Mouse (Mus musculus): ENCODE measurements around the gene Clgn. TPM values are rescaled to one million over a fixed set of nuclear protein-coding genes. Genes with fewer than 3 reads are reported as not detected.

The Clgn gene
- polyA plus RNA-seq, 1 experiment = 0.03 TPM

DNA sequence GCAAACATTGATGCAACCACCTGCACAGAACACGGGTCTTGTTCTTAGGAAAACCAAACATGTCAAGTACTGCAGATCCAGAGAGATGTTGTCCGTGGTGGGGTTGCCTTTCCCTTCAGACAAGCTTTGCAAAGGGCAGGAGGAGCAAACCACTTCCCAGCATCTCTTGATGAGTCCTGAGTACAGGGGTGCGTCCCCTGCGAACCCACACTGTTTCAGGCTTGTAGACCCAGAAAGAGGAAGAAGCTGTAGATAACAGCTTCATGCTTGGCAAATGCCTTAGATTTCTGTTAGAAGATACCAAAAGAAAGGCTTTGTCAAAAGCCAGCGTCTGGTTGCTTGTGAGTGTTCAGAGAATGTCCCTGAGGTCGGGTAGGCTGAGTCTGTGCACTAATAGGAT, 28.3 kb downstream of the Clgn start:
- H3K27ac ChIP-seq (ENCODE audit: control insufficient read depth, insufficient read depth, low read length) = no peak overlapping the region
- no peak for DNase-seq
- TF ChIP-seq CTCF (IDR thresholded peaks at IDR 0.05; ENCODE audit: borderline replicate concordance, control insufficient read depth, extremely low read depth, insufficient read depth, low read length, poor library complexity) (no peak), POLR2A (IDR thresholded peaks at IDR 0.05; ENCODE audit: control insufficient read depth, extremely low read depth, insufficient read depth, low read length, poor library complexity) (no peak)
- H3K36me3 ChIP-seq (ENCODE audit: control insufficient read depth, insufficient read depth, low read length) = no peaks in the 10 kb centered on the region
- no peaks in the 10 kb centered on the region for H3K4me1 ChIP-seq (replicated peaks; ENCODE audit: control insufficient read depth, insufficient read depth, low read length)
- H3K4me3 ChIP-seq (ENCODE audit: control insufficient read depth, insufficient read depth, low read length) = no peak overlapping the region
- 33% methylated on average over 6 of the region's 6 CpGs for WGBS
- no peaks in the 10 kb centered on the region for H3K27me3 ChIP-seq (ENCODE audit: control insufficient read depth, insufficient read depth, low read length)

GRCm38 (mm10) chr8:83418805-83419516, 29.3 kb downstream of the Clgn start:
- TF ChIP-seq POLR2A (IDR thresholded peaks at IDR 0.05; ENCODE audit: control insufficient read depth, extremely low read depth, insufficient read depth, low read length, poor library complexity) (no peak), CTCF (IDR thresholded peaks at IDR 0.05; ENCODE audit: borderline replicate concordance, control insufficient read depth, extremely low read depth, insufficient read depth, low read length, poor library complexity) (no peak)
- Histone ChIP-seq H3K27me3 (ENCODE audit: control insufficient read depth, insufficient read depth, low read length) (no peaks in the 10 kb centered on the region), H3K27ac (ENCODE audit: control insufficient read depth, insufficient read depth, low read length) (no peak overlapping the region), H3K4me1 (replicated peaks; ENCODE audit: control insufficient read depth, insufficient read depth, low read length) (no peaks in the 10 kb centered on the region), H3K36me3 (ENCODE audit: control insufficient read depth, insufficient read depth, low read length) (no peaks in the 10 kb centered on the region), H3K4me3 (ENCODE audit: control insufficient read depth, insufficient read depth, low read length) (no peak overlapping the region)
- 97% methylated on average over 11 of the region's 11 CpGs for WGBS
- DNase-seq = no peak

DNA sequence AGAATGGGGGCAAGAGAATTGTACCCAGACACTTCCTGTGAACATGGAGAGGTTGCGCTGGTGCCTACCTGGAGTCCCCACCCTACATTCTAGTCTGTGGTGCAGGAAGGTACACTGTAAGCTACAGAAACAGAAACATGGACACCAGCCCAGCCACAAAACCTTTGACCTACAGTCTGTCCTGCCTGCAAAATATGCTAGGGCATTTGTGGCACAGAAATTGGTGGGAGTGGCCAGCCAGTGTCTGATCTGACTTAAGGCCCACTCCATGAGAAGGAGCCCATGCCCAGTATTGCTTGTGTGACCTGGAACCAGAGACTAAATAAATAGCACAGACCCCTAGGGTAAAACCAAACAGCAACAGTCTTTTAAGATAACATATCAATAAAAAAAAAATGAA, 31.7 kb downstream of the Clgn start:
- Histone ChIP-seq H3K4me3 (ENCODE audit: control insufficient read depth, insufficient read depth, low read length) (no peak overlapping the region), H3K27ac (ENCODE audit: control insufficient read depth, insufficient read depth, low read length) (no peak overlapping the region), H3K36me3 (ENCODE audit: control insufficient read depth, insufficient read depth, low read length) (no peaks in the 10 kb centered on the region), H3K27me3 (ENCODE audit: control insufficient read depth, insufficient read depth, low read length) (no peaks in the 10 kb centered on the region), H3K4me1 (replicated peaks; ENCODE audit: control insufficient read depth, insufficient read depth, low read length) (no peaks in the 10 kb centered on the region)
- 87% methylated on average over 1 of the region's 1 CpGs for WGBS
- TF ChIP-seq POLR2A (IDR thresholded peaks at IDR 0.05; ENCODE audit: control insufficient read depth, extremely low read depth, insufficient read depth, low read length, poor library complexity) (no peak), CTCF (IDR thresholded peaks at IDR 0.05; ENCODE audit: borderline replicate concordance, control insufficient read depth, extremely low read depth, insufficient read depth, low read length, poor library complexity) (no peak)
- no peak for DNase-seq

DNA sequence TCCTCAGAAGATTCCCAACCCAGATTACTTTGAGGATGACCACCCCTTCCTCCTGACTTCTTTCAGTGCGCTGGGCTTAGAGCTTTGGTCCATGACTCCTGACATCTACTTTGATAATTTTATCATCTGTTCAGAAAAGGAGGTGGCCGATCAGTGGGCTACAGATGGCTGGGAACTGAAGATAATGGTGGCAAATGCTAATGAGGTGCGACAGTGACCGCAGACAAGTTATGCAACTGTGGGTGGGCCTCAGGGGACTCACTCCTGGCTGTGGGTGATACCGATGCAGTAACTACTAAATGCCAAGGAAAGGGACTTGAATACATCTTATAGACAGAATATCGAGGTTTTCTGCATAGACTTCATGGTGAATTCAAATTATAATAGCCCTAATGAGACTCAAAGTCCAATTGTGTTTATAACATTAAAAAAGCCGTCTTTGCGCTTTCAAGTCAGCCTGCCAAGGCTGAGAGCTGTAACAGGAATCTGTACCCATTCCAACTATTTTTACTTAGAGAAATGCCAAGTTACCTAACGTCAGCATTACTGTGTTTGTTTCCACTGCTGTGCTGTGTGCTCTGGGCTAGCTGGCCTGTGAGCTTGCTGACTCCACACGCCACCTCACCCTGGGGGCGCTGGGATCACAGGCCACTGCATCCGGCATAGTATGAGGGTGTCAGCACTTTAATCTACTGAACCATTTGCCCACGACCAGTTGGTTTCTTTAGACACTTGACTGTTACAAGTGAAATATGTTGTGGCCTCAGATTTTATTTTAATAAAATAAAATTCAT, 33.6 kb downstream of the Clgn start:
- 94% methylated on average over 13 of the region's 13 CpGs for WGBS
- TF ChIP-seq POLR2A (IDR thresholded peaks at IDR 0.05; ENCODE audit: control insufficient read depth, extremely low read depth, insufficient read depth, low read length, poor library complexity) = no peak
- no peak for TF ChIP-seq CTCF (IDR thresholded peaks at IDR 0.05; ENCODE audit: borderline replicate concordance, control insufficient read depth, extremely low read depth, insufficient read depth, low read length, poor library complexity)
- DNase-seq = no peak
- Histone ChIP-seq H3K27me3 (ENCODE audit: control insufficient read depth, insufficient read depth, low read length) (no peaks in the 10 kb centered on the region), H3K4me3 (ENCODE audit: control insufficient read depth, insufficient read depth, low read length) (no peak overlapping the region), H3K27ac (ENCODE audit: control insufficient read depth, insufficient read depth, low read length) (no peak overlapping the region), H3K36me3 (ENCODE audit: control insufficient read depth, insufficient read depth, low read length) (no peaks in the 10 kb centered on the region), H3K4me1 (replicated peaks; ENCODE audit: control insufficient read depth, insufficient read depth, low read length) (no peaks in the 10 kb centered on the region)

DNA sequence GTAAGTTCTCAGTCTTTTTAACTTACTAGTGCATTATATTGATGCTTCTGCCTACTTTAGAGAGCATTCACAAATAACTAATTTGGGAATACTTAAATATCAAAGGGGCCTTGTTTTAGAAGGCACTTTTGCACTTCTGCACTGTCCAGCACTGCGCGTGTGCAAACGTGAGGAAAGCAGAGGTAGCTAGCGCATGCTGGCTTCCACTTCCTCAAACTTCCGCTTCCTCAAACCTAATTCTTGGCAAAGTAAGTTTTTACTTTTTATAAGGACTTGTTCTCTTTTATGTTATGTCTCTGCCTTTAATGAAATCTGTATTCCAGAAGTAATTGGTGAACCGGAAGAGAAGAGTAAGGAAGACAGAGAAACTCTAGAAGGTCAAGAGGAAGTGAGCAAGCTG, 35.5 kb downstream of the Clgn start:
- TF ChIP-seq POLR2A (IDR thresholded peaks at IDR 0.05; ENCODE audit: control insufficient read depth, extremely low read depth, insufficient read depth, low read length, poor library complexity) (no peak), CTCF (IDR thresholded peaks at IDR 0.05; ENCODE audit: borderline replicate concordance, control insufficient read depth, extremely low read depth, insufficient read depth, low read length, poor library complexity) (no peak)
- Histone ChIP-seq H3K27ac (ENCODE audit: control insufficient read depth, insufficient read depth, low read length) (no peak overlapping the region), H3K27me3 (ENCODE audit: control insufficient read depth, insufficient read depth, low read length) (no peaks in the 10 kb centered on the region), H3K4me3 (ENCODE audit: control insufficient read depth, insufficient read depth, low read length) (no peak overlapping the region), H3K4me1 (replicated peaks; ENCODE audit: control insufficient read depth, insufficient read depth, low read length) (peaks cover 3% of the 10 kb centered on the region; the same call in 1 of the 2 replicates), H3K36me3 (ENCODE audit: control insufficient read depth, insufficient read depth, low read length) (no peaks in the 10 kb centered on the region)
- WGBS = 84% methylated on average over 6 of the region's 6 CpGs
- DNase-seq = no peak

DNA sequence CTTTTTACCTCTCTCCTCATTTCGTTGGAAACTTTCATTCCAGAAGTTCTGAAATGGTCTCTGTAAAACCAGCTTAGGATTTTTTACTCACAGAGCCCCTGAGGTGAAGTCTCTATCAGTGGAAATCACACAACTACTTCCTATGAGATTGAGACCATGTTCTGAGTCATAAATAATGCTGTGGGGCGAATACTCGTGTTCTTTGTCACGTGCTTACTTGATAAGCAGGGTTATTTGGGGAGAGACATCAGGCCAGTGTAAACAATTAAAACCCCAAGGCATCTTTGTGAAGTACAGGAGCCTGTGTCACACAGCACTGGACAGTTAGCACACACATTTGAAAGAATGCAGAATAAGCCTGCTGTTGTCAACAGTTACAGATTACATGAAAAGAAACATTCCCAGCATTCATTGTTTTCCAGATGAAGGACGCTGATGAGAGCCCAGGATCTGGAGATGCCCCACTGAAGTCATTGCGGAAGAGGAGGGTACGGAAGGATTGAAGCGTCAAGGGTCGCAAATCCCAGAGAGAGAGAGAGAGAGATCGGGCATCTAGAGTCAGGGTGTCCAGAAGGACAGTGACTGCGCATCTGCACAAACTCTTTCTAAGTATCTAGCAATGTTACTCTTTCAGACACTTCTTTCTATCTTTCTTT, 36.6 kb downstream of the Clgn start:
- Histone ChIP-seq H3K4me1 (replicated peaks; ENCODE audit: control insufficient read depth, insufficient read depth, low read length) (peaks cover 3% of the 10 kb centered on the region; the same call in 1 of the 2 replicates), H3K27ac (ENCODE audit: control insufficient read depth, insufficient read depth, low read length) (no peak overlapping the region), H3K4me3 (ENCODE audit: control insufficient read depth, insufficient read depth, low read length) (no peak overlapping the region), H3K27me3 (ENCODE audit: control insufficient read depth, insufficient read depth, low read length) (no peaks in the 10 kb centered on the region), H3K36me3 (ENCODE audit: control insufficient read depth, insufficient read depth, low read length) (no peaks in the 10 kb centered on the region)
- no peak for TF ChIP-seq POLR2A (IDR thresholded peaks at IDR 0.05; ENCODE audit: control insufficient read depth, extremely low read depth, insufficient read depth, low read length, poor library complexity)
- TF ChIP-seq CTCF (IDR thresholded peaks at IDR 0.05; ENCODE audit: borderline replicate concordance, control insufficient read depth, extremely low read depth, insufficient read depth, low read length, poor library complexity) = no peak
- WGBS = 86% methylated on average over 11 of the region's 11 CpGs
- DNase-seq = no peak

All from thymus, adult 2 months (tissue).